Mouse (Mus musculus): Measurements from ENCODE around the gene Ankdd1b. TPM values are rescaled to one million over a fixed set of nuclear protein-coding genes. Genes with fewer than 3 reads are reported as not detected.

Gene Ankdd1b
- polyA plus RNA-seq, 1 experiment from 2014 or later: not detected

GRCm38 (mm10) chr13:96433041-96433440 is 38.0 kb downstream of the Ankdd1b start:
- Histone ChIP-seq H3K27me3 (no peaks in the 10 kb centered on the region), H3K27ac (replicated peaks) (no peak overlapping the region), H3K9me3 (replicated peaks) (no peaks in the 10 kb centered on the region), H3K4me3 (replicated peaks) (no peak overlapping the region), H3K9ac (no peak overlapping the region), H3K4me2 (no peak overlapping the region), H3K36me3 (replicated peaks) (no peaks in the 10 kb centered on the region), H3K4me1 (replicated peaks) (peaks cover 30% of the 10 kb centered on the region)
- 55% methylated on average over 6 of the region's 6 CpGs for WGBS (ENCODE audit: insufficient replicate concordance)
- ATAC-seq (ENCODE audit: insufficient read depth): no peak

GRCm38 (mm10) chr13:96432376-96432811 is 38.6 kb downstream of the Ankdd1b start:
- H3K9me3 ChIP-seq (replicated peaks): no peaks in the 10 kb centered on the region
- H3K4me3 ChIP-seq (replicated peaks): no peak overlapping the region
- no peaks in the 10 kb centered on the region for H3K36me3 ChIP-seq (replicated peaks)
- ATAC-seq (ENCODE audit: insufficient read depth): peak; percentile 56
- H3K4me2 ChIP-seq: no peak overlapping the region
- 53% methylated on average over 3 of the region's 3 CpGs for WGBS (ENCODE audit: insufficient replicate concordance)
- H3K9ac ChIP-seq: no peak overlapping the region
- H3K27me3 ChIP-seq: no peaks in the 10 kb centered on the region
- H3K27ac ChIP-seq (replicated peaks): no peak overlapping the region
- H3K4me1 ChIP-seq (replicated peaks): peaks cover 30% of the 10 kb centered on the region

- Histone ChIP-seq H3K36me3 (replicated peaks) (no peaks in the 10 kb centered on the region), H3K4me3 (replicated peaks) (no peak overlapping the region), H3K4me2 (no peak overlapping the region), H3K4me1 (replicated peaks) (peaks cover 29% of the 10 kb centered on the region), H3K9ac (no peak overlapping the region), H3K9me3 (replicated peaks) (no peaks in the 10 kb centered on the region), H3K27me3 (no peaks in the 10 kb centered on the region), H3K27ac (replicated peaks) (no peak overlapping the region)
- 27% methylated on average over 12 of the region's 12 CpGs for WGBS (ENCODE audit: insufficient replicate concordance)
- peak; percentile 71 for ATAC-seq (ENCODE audit: insufficient read depth)
Observed at GRCm38 (mm10) chr13:96431595-96432156, 39.3 kb downstream of the Ankdd1b start.

GRCm38 (mm10) chr13:96428531-96428930 is 42.5 kb downstream of the Ankdd1b start:
- Histone ChIP-seq H3K27me3 (no peaks in the 10 kb centered on the region), H3K4me1 (replicated peaks) (peaks cover 11% of the 10 kb centered on the region), H3K36me3 (replicated peaks) (no peaks in the 10 kb centered on the region), H3K9ac (no peak overlapping the region), H3K27ac (replicated peaks) (no peak overlapping the region), H3K4me3 (replicated peaks) (no peak overlapping the region), H3K4me2 (no peak overlapping the region), H3K9me3 (replicated peaks) (no peaks in the 10 kb centered on the region)
- ATAC-seq (ENCODE audit: insufficient read depth): no peak
- WGBS (ENCODE audit: insufficient replicate concordance): 73% methylated on average over 5 of the region's 5 CpGs

- Histone ChIP-seq H3K4me2 (no peak overlapping the region), H3K9me3 (replicated peaks) (no peaks in the 10 kb centered on the region), H3K27me3 (no peaks in the 10 kb centered on the region), H3K27ac (replicated peaks) (no peak overlapping the region), H3K4me3 (replicated peaks) (no peak overlapping the region), H3K4me1 (replicated peaks) (no peaks in the 10 kb centered on the region), H3K36me3 (replicated peaks) (no peaks in the 10 kb centered on the region), H3K9ac (no peak overlapping the region)
- 43% methylated on average over 3 of the region's 3 CpGs for WGBS (ENCODE audit: insufficient replicate concordance)
- ATAC-seq (ENCODE audit: insufficient read depth): no peak
Observed at GRCm38 (mm10) chr13:96426044-96426443, 45.0 kb downstream of the Ankdd1b start.

GRCm38 (mm10) chr13:96424496-96425274 is 46.3 kb downstream of the Ankdd1b start:
- Histone ChIP-seq H3K4me3 (replicated peaks) (no peak overlapping the region), H3K27me3 (no peaks in the 10 kb centered on the region), H3K27ac (replicated peaks) (no peak overlapping the region), H3K9me3 (replicated peaks) (no peaks in the 10 kb centered on the region), H3K9ac (no peak overlapping the region), H3K4me1 (replicated peaks) (no peaks in the 10 kb centered on the region), H3K36me3 (replicated peaks) (no peaks in the 10 kb centered on the region), H3K4me2 (no peak overlapping the region)
- 75% methylated on average over 12 of the region's 12 CpGs for WGBS (ENCODE audit: insufficient replicate concordance)
- no peak for ATAC-seq (ENCODE audit: insufficient read depth)

GRCm38 (mm10) chr13:96421230-96421629 is 49.8 kb downstream of the Ankdd1b start:
- ATAC-seq (ENCODE audit: insufficient read depth): no peak
- Histone ChIP-seq H3K9ac (no peak overlapping the region), H3K4me2 (no peak overlapping the region), H3K9me3 (replicated peaks) (no peaks in the 10 kb centered on the region), H3K36me3 (replicated peaks) (peaks cover 7% of the 10 kb centered on the region), H3K27ac (replicated peaks) (no peak overlapping the region), H3K4me1 (replicated peaks) (no peaks in the 10 kb centered on the region), H3K27me3 (no peaks in the 10 kb centered on the region), H3K4me3 (replicated peaks) (no peak overlapping the region)

- no peak for ATAC-seq (ENCODE audit: insufficient read depth)
- Histone ChIP-seq H3K4me3 (replicated peaks) (no peak overlapping the region), H3K27ac (replicated peaks) (no peak overlapping the region), H3K36me3 (replicated peaks) (peaks cover 34% of the 10 kb centered on the region), H3K9ac (no peak overlapping the region), H3K9me3 (replicated peaks) (no peaks in the 10 kb centered on the region), H3K4me1 (replicated peaks) (no peaks in the 10 kb centered on the region), H3K27me3 (no peaks in the 10 kb centered on the region), H3K4me2 (no peak overlapping the region)
- 67% methylated on average over 4 of the region's 4 CpGs for WGBS (ENCODE audit: insufficient replicate concordance)
Observed at GRCm38 (mm10) chr13:96418487-96418886, 52.5 kb downstream of the Ankdd1b start.

GRCm38 (mm10) chr13:96417261-96417813 is 53.7 kb downstream of the Ankdd1b start:
- Histone ChIP-seq H3K36me3 (replicated peaks) (peaks cover 36% of the 10 kb centered on the region), H3K4me1 (replicated peaks) (no peaks in the 10 kb centered on the region), H3K4me3 (replicated peaks) (no peak overlapping the region), H3K9me3 (replicated peaks) (no peaks in the 10 kb centered on the region), H3K27ac (replicated peaks) (no peak overlapping the region), H3K4me2 (no peak overlapping the region), H3K9ac (no peak overlapping the region), H3K27me3 (no peaks in the 10 kb centered on the region)
- WGBS (ENCODE audit: insufficient replicate concordance): 73% methylated on average over 5 of the region's 5 CpGs
- no peak for ATAC-seq (ENCODE audit: insufficient read depth)

GRCm38 (mm10) chr13:96416380-96416779 is 54.6 kb downstream of the Ankdd1b start:
- no peak for ATAC-seq (ENCODE audit: insufficient read depth)
- H3K4me2 ChIP-seq: no peak overlapping the region
- no peak overlapping the region for H3K9ac ChIP-seq
- H3K4me3 ChIP-seq (replicated peaks): no peak overlapping the region
- 88% methylated on average over 8 of the region's 8 CpGs for WGBS (ENCODE audit: insufficient replicate concordance)
- peaks cover 42% of the 10 kb centered on the region for H3K36me3 ChIP-seq (replicated peaks)
- no peaks in the 10 kb centered on the region for H3K4me1 ChIP-seq (replicated peaks)
- H3K27me3 ChIP-seq: no peaks in the 10 kb centered on the region
- H3K27ac ChIP-seq (replicated peaks): no peak overlapping the region
- no peaks in the 10 kb centered on the region for H3K9me3 ChIP-seq (replicated peaks)

- H3K9ac ChIP-seq: no peak overlapping the region
- H3K27me3 ChIP-seq: no peaks in the 10 kb centered on the region
- no peak overlapping the region for H3K4me2 ChIP-seq
- no peak overlapping the region for H3K4me3 ChIP-seq (replicated peaks)
- no peak for ATAC-seq (ENCODE audit: insufficient read depth)
- no peaks in the 10 kb centered on the region for H3K9me3 ChIP-seq (replicated peaks)
- WGBS (ENCODE audit: insufficient replicate concordance): 44% methylated on average over 6 of the region's 6 CpGs
- peaks cover 56% of the 10 kb centered on the region for H3K36me3 ChIP-seq (replicated peaks)
- no peak overlapping the region for H3K27ac ChIP-seq (replicated peaks)
- H3K4me1 ChIP-seq (replicated peaks): no peaks in the 10 kb centered on the region
Observed at GRCm38 (mm10) chr13:96414384-96414783, 56.6 kb downstream of the Ankdd1b start.

All from liver, embryonic 15.5 days (tissue).